Mouse (Mus musculus) hindbrain, embryonic 10.5 days (tissue): ENCODE data around the gene Defa34. TPM values are rescaled to one million over a fixed set of nuclear protein-coding genes. Genes with fewer than 3 reads are reported as not detected.
"Not testable (repeated sequence)": the region's sequence is repeated elsewhere in the genome, so short reads cannot be mapped to it uniquely, and the experiment has no call there.

Experiments
- DNase-seq: peaks from one replicate; pipeline ENCODE4 v3.0.0-alpha.2; 2017; ENCODE audit warnings: low spot score
- H3K27ac ChIP-seq: fragments of 300-500 bp; sonication (generic); 2 replicates; pipeline ENCODE4 v1.5.1; 2016; ENCODE audit warnings: mild to moderate bottlenecking, moderate library complexity
- H3K27me3 ChIP-seq: fragments of 300-500 bp; sonication (generic); 2 replicates; pipeline ENCODE4 v1.6.1; 2016; ENCODE audit warnings: mild to moderate bottlenecking; ENCODE audit not compliant: poor library complexity, insufficient read depth, severe bottlenecking
- H3K36me3 ChIP-seq: fragments of 300-500 bp; sonication (generic); 2 replicates; pipeline ENCODE4 v1.6.1; 2016; ENCODE audit warnings: mild to moderate bottlenecking, moderate library complexity
- H3K4me1 ChIP-seq: fragments of 300-500 bp; sonication (generic); replicated peaks from 2 replicates; pipeline ENCODE4 v1.6.1; 2016; ENCODE audit warnings: mild to moderate bottlenecking
- H3K4me3 ChIP-seq: fragments of 300-500 bp; sonication (generic); 2 replicates; pipeline ENCODE4 v1.5.1; 2016; ENCODE audit warnings: mild to moderate bottlenecking, moderate library complexity
- H3K9me3 ChIP-seq: fragments of 300-500 bp; sonication (generic); 2 replicates; pipeline ENCODE4 v1.6.1; 2016; ENCODE audit warnings: mild to moderate bottlenecking, moderate library complexity
- WGBS: fragments of 180-500 bp; shearing (Covaris S2); methylation state at CpG from one replicate; pipeline ENCODE4 v1.1.7; 2016; 5-methylcytosine and 5-hydroxymethylcytosine counted together
- polyA plus RNA-seq: library from polyadenylated mRNA; unstranded; fragments of >200 nt; fragmentation: Nextera tagmentation; extraction: Ambion mirVana; gene quantifications from 2 replicates; pipeline ENCODE4 v1.2.1, GENCODE M21; 2016

The Defa34 gene
- polyA plus RNA-seq, result not detected in 2 replicates

GRCm38 (mm10) chr8:21665497-21665896 is at the start of gene Defa34:
Gene Defa34, plus strand, starts transcription at chr8:21665797.
- WGBS, result 88% methylated on average over 1 of the region's 1 CpGs
- not testable (repeated sequence) for H3K27me3 ChIP-seq, H3K4me1 ChIP-seq, H3K27ac ChIP-seq, DNase-seq, H3K36me3 ChIP-seq, H3K9me3 ChIP-seq, H3K4me3 ChIP-seq

GRCm38 (mm10) chr8:21617883-21618282 is 47.7 kb upstream of the Defa34 start, which contains the start of gene Defa26:
Gene Defa26, plus strand, starts transcription at chr8:21618183.
- 100% methylated on average over 1 of the region's 1 CpGs for WGBS
- H3K36me3 ChIP-seq, DNase-seq, H3K9me3 ChIP-seq, H3K27ac ChIP-seq, H3K4me1 ChIP-seq, H3K27me3 ChIP-seq, H3K4me3 ChIP-seq: not testable (repeated sequence)

- H3K4me3 ChIP-seq, H3K36me3 ChIP-seq, H3K27me3 ChIP-seq, H3K4me1 ChIP-seq, DNase-seq, H3K9me3 ChIP-seq, H3K27ac ChIP-seq: not testable (repeated sequence)
- 88% methylated on average over 1 of the region's 2 CpGs for WGBS
Measured at GRCm38 (mm10) chr8:21655480-21655879, 10.1 kb upstream of the Defa34 start, which contains the start of gene Defa17. Gene Defa17, plus strand, starts transcription at chr8:21655780.

- H3K27ac ChIP-seq, H3K27me3 ChIP-seq, H3K4me3 ChIP-seq, DNase-seq, H3K4me1 ChIP-seq, H3K36me3 ChIP-seq, H3K9me3 ChIP-seq: not testable (repeated sequence)
- WGBS, result 90% methylated on average over 2 of the region's 2 CpGs
Measured at GRCm38 (mm10) chr8:21703545-21703944, 37.9 kb downstream of the Defa34 start, which contains the start of gene AY761184. Gene AY761184, minus strand, starts transcription at chr8:21703645.

Other genes with a start within 250 kb of the Defa34 start
- not detected in 2 replicates for gene Defa36, start 238.4 kb upstream of the Defa34 start, polyA plus RNA-seq
- not detected in 2 replicates for gene Gm7849, start 209.2 kb upstream of the Defa34 start, polyA plus RNA-seq
- gene Defa20, start 156.5 kb upstream of the Defa34 start, polyA plus RNA-seq, result not detected in 2 replicates
- not detected in 2 replicates for gene Defa32, start 136.8 kb upstream of the Defa34 start, polyA plus RNA-seq
- not detected in 2 replicates for gene Defa37, start 100.4 kb upstream of the Defa34 start, polyA plus RNA-seq
- not detected in 2 replicates for gene Defa28, start 82.8 kb upstream of the Defa34 start, polyA plus RNA-seq
- not detected in 2 replicates for gene Gm7861, start 71.3 kb upstream of the Defa34 start, polyA plus RNA-seq
- not detected in 2 replicates for gene Defa26, start 47.6 kb upstream of the Defa34 start, polyA plus RNA-seq
- gene Defa17, start 10.0 kb upstream of the Defa34 start, polyA plus RNA-seq, result not detected in 2 replicates
- gene AY761184, start 37.8 kb downstream of the Defa34 start, polyA plus RNA-seq, result not detected in 2 replicates
- not detected in 2 replicates for gene Defa24, start 68.7 kb downstream of the Defa34 start, polyA plus RNA-seq
- gene Defb50, start 157.7 kb downstream of the Defa34 start, polyA plus RNA-seq, result not detected in 2 replicates
- not detected in 2 replicates for gene Defb2, start 174.1 kb downstream of the Defa34 start, polyA plus RNA-seq
- gene Defb10, start 193.1 kb downstream of the Defa34 start, polyA plus RNA-seq, result not detected in 2 replicates
- 0.65 TPM in 1 of 2 replicates, not detected in the other for gene Defb9, start 219.6 kb downstream of the Defa34 start, polyA plus RNA-seq
- gene Defb11, start 240.6 kb downstream of the Defa34 start, polyA plus RNA-seq, result 1.1 and 13.9 TPM in 2 replicates